Mouse (Mus musculus) urinary bladder, postnatal 25 days (tissue): Measurements from ENCODE around the gene Sgsm2.
"Not testable (repeated sequence)": the region's sequence is repeated elsewhere in the genome, so short reads cannot be mapped to it uniquely, and the experiment has no call there.

Experiments used
- DNase-seq: peaks from one replicate; pipeline ENCODE4 v3.0.0; 2022; ENCODE audit warnings: low spot score

Sgsm2 gene

DNA sequence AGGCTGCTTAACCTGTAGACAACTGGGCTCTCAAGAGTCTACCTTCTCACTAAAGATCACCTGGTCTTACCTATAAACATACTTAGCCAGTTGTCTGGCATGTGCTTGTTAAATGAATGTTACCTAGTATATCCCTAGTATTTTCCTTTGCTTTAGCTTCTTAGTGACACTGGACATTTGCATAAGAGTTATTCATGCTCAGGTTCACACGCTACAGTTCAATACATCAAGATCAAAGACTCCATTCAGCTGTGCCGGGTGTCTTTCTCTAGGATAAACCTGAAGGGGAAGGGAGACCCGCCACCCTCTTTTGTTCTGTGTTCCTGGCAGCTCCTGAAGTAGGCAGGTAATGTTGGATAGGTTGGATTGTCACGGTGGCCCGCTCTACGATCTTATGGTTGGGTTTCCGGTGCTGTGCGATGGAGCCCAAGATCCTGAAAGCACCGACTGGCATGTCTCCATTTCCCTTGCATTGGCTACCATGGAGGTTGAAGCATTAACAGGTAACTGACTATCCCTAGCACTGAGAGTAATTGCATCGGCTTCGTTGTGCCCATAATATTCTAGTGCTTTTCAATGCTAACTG, 67.8 kb downstream of the Sgsm2 start:
- DNase-seq: no peak

DNA sequence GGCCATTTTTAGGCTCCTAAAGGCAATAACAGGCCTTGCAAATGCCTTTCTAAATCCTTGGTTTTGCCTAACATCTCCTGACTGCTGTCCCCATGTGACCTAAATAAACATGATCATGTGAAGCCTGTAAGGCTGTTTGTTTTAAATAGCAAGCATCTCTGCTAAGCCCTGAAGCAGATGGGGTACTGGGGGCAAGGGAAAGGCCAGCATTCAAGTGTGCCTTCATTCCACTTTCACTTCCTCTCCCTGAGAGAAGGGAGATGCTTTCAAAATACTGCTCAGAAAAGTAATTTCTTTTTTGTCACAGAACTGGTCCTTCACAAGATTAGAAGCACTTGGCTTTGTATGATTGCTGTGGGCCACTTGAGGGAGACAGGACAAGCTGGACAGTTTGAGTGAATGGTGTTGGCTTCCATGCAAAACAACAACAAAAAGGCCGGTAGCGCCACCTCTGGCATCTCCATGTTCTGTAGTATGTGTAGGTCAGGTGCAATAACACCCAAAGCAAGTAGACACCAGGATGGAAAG, 68.4 kb downstream of the Sgsm2 start:
- DNase-seq: no peak

DNA sequence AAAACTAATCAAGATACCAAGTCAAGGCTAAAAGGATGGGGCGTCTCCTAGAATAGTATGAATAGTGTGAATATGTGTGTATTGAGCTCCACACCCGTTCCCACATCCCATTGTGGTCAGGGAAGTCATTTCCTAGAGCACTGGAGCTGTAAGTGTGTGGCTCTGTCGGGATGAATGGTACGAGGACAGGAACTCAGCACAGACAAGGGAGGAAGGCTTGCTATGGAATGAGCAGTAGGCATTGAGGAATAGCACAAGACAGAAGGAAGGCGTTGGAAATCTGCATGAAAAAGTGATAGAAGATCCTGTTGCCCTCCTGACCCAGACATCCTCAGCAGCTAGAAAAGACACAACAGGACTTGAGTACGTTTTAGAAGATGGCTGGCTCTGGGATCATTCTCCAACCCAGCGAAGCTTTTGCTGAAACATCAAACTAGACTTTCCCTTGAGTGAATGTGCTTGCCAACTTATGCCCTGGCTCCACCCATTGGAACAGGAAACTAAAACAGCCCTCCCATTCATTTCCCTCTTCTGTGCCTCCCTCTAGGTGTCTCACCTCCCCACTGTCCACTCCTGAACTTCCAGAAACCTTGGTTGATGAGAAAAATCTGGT, 69.0 kb downstream of the Sgsm2 start:
- no peak for DNase-seq

DNA sequence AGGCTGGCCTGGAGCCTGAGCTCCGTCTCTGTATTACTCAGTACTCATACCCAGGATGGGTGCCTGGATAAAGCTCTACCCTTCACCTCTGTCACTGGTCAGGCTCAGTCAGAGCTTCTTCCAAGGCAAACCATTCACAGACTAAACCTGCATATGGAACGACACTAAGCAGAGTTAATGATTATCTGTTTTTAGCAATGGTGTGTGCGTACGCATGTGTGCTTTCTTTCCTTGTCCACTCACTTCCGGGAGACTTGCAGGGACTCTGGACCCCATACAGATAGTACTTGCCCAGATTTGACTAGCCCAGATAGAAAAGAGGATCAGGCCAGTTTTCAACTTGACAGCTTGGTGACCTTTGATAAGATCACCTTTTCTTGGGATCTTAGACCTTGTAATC, 70.2 kb downstream of the Sgsm2 start:
- no peak for DNase-seq

DNA sequence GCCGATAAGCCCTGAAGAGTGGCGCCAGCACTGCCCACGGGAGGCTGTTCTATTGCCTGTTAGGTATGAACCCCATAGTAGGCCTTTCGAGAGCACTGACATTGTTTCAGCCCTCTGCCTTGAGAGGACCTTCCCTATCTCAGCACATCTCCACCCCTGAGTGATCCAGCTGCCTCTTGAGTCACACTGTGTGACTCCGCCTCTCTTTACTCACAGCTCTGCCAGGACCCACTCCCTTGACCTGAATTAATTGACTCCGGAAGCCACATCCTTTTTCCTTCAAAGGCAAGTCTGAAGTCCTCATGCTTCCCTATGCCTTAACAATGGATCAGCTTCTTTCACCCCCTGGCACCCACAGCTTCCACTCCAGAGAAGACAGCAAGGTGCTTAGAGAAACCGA, 70.7 kb downstream of the Sgsm2 start:
- no peak for DNase-seq

DNA sequence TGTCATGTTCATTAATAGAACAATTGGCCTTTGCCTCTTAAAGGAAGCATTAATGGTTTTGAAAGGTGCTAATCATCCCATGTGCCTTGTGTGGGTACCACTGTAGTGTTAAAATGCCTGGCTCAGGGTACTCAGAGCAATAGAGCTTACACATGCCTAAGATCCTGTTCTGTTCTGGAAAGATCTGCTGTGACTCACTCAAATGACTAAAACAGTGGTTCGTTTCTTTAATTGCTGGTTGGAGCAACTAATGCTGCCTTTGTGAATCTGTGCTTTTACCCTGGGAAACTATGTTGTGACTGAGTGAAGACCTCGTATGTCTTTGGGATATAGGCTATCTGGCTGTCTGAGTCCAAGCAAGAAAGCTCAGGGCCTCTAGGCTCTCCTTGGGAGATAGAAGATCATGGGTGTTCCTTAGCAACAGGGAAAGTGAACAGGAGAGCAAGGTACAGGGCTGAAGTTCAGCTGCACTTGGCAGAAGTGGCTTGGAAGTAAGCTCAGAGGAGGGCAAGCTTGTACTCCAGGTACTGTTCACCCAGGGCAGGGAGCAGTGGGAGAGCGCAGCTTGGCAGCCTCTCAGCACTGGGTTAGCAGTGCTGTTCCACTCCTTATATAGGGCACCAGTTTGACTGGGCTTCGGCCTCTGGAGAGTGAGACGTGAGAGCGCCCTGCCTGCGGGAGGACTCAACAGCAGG, 74.0 kb downstream of the Sgsm2 start:
- no peak for DNase-seq

DNA sequence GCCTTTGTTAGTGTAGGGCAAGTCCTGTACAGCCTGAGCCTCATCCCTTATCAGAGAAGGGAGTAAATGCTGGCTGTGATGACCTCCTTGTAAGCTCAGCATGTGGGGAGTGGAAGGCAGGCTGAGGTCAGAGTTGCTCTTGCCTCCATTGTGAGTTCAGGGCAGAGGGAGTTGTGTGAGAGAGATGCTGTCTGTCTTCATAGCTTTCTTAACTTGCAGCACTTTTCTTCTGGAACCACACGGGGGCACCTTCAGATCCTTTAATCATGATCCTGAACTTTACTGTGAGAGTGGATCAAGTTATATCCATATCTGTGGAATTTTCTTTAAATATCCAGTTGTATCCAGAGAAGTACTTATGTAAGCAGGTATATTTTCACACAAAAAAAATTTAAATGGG, 75.4 kb downstream of the Sgsm2 start:
- DNase-seq: no peak

DNA sequence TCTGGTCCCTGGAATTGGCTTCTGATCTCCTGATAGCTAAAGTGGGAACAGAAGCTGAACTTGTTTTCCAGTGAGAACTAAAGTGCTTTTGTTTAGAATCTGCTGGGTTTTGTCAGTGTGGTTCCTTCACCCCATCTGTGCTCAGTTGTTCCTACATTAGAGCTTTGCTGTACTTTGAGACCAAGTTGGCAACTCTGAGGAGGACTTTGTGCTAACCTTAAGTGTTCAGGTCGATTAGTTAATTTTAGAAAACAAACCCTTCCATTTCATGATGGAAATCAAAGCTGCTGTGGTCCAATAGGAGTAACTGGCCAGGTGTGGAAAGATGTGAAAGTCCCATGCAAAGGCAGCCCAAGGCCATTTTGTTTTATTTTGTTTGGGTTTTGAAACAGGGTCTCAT, 75.9 kb downstream of the Sgsm2 start:
- no peak for DNase-seq

DNA sequence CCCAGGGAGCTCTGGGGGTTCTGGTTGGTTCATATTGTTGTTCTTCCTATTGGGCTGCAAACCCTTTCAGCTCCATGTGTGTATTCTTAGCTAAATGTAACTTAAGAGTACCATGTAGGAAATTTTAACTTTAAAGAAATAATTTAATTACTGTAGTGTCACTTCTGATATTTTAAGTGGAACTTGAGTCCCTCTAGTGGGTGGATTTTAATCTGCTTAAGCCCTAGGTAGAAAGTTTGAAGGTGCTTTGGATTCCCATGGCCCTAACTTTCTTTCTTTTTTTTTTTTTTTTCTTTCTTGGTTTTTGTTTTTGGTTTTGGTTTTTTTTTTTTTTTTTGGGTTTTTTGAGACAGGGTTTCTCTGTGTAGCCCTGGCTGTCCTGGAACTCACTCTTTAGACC, 81.1 kb downstream of the Sgsm2 start:
- no peak for DNase-seq

DNA sequence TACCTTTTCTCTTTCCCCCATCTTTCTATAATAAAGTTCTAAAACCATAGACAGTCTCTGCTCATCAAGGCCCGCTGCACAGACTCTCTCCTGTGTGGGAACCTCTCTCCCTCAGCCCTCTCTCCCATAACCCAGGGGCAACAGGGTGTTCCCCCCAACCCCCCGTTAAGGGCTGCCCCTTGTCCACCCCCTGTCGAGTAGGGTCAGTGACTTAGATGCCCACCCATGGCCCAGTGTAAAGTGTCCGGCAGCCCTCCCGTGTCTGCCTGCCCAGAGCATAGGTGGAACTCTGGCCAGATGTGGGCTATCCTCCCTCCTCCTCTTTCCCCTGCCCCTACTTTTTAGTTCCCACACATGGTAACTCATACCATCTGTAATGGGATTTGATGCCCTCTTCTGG, 85.3 kb downstream of the Sgsm2 start:
- DNase-seq: no peak

DNA sequence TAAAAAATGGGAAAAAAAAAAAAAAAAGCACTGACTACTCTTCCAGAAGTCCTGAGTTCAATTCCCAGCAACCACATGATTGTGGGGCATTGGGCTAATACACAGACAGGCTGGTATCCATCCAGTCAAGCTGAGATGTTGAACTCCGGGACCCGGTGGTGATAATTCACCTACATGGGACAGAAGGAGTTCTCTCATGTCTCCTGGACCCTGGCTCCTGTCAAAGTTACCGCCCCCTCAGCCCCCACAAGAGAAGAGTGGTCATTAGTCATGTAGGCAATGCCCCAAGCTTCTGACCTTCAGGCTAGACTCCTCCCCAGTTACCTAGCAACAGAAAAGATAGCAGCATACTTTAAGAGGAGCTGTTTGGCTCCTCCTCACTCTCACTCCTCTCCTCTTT, 85.8 kb downstream of the Sgsm2 start:
- DNase-seq: not testable (repeated sequence)

DNA sequence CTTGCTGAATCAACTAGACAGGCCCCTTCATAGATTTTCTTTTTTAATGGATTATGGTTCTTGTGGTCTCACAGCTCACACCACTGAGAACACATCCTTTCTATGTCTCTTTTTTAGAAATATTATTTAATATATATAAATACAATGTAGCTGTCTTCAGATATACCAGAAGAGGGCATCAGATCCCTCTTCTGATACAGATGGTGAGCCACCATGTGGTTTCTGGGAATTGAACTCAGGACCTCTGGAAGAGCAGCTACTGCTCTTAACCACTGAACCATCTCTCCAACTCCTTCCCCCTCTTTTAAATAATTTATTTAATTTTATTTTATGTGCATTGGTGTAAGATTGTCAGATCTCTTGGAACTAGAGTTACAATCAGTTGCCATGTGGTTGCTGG, 86.7 kb downstream of the Sgsm2 start:
- no peak for DNase-seq

DNA sequence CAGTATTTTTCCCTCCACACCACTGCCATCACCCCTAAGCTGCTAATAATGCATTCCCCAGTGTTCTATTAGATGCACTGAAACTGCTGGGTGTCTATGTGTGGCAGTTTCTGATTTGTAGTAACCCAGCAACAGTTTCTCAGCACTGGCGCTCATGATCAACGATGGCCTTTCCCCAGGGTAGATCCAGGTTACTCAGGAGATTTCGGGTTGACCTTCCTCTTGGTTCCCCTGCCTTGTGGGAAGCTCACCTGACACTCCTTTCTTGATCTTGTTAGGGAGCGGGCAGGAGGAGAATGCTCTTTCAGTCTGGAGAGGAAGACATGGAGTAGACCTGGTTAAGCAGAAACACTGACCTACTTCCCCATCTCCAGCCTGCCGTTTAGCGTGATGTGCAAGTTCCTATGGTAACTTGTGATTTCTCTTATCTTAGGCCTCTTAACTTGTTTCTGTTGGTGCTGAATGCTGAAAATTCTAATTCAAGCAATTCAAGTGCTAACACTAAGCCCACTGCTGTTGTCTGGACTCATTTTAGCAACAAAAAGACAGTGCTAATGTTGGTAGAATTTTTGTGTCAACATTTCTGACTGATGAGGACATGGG, 88.5 kb downstream of the Sgsm2 start:
- DNase-seq: no peak

DNA sequence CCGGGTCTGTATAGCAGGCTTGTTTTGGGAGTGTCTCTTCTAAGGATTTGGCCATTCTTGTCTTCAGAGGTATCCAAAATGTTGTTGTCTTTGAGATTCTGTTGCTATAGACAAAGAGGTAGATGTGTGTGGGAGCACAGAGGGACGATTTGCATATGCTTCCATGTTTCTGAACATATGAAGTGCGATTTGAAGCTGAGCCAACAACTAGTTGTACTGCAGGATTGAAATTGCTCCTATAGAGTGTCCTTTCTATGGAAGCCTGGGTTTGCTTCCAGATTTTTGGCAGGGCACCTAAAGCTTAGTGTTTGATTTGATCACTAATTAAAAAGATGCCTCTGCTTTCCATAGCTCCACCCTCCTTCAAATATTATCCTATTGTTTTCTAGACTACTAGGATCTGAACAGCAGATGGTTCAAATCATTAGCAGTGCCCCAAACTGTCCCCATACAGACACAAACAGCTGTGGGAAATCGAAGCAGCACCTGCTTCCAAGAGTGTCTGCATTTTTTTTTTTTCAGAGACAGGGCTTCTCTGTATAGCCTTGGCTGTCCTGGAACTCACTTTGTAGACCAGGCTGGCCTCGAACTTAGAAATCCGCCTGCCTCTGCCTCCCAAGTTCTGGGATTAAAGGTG, 89.5 kb downstream of the Sgsm2 start:
- no peak for DNase-seq

DNA sequence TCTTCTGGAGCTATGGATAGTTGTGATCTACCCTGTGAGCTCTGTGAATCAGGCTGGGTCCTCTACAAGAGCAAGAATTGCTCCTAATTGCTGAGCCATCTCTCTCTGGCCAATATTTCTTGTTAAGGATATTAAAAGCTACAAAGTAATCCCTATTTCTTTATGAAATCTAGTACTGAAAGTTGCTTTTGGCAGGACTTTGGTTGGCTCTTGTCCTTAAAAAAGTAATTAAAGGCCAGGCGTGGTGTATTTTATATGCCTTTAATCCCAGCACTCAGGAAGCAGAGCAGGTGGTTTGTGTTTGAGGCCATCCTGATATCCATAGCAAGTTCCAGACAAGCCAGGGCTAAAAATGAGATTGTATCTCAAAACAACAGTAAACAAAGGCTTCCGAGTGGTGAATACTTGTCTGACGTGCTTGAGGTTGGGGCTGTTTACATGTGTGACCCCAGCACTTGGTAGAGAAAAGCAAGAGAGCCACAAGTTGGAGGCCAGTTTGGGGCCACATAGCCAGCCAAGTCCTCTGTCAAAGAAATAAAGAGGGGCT, 92.7 kb downstream of the Sgsm2 start:
- no peak for DNase-seq

DNA sequence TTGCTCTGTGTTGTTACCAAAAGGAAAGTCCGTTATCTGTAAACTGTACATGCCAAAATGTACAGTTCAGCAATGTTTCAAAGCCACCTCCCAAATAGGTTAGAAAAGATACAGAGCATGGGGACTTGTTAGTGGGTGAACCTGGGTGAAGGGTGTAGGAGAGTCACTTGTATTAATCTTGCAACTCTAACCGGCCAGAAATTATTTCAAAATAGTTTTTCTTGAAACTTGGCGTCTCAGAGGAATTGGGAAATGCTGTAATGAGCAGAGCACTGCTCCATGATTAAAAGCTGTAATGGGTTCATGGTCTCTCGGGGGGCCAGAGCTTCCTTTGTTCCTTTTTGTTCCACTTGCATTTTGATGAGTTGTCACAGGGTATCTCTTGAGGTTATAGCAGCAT, 96.2 kb downstream of the Sgsm2 start:
- no peak for DNase-seq
